Mouse (Mus musculus) layer of hippocampus, adult 9-11 months (tissue): ENCODE results near the gene Trpm2.
"Not testable (repeated sequence)": the region's sequence is repeated elsewhere in the genome, so short reads cannot be mapped to it uniquely, and the experiment has no call there.

Source experiments
- DNase-seq: peaks from one replicate; pipeline ENCODE4 v3.0.0; 2022

Gene Trpm2

DNA sequence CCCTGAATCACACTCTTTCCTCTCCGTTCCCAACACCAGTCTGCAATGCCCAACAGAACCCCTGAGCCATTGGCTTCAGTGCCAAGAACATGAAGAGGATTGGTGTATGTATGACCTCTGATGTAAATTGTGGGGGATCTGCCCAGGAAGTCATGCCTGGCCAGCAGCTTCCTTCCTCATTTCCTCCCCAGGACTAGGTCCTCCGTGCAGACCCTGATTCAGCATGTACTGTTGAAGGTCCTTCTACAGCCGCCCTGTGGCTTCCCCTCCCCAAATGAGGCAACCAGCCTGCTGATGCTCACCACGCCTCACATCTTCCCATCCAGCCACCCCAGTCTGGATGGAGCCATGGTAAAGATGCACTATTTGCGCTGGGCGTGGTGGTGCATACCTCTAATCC, at the start of gene Trpm2:
Trpm2 (minus strand) TSS at position 83 of the 400 bp plus-strand sequence.
- peak; percentile 74 for DNase-seq

DNA sequence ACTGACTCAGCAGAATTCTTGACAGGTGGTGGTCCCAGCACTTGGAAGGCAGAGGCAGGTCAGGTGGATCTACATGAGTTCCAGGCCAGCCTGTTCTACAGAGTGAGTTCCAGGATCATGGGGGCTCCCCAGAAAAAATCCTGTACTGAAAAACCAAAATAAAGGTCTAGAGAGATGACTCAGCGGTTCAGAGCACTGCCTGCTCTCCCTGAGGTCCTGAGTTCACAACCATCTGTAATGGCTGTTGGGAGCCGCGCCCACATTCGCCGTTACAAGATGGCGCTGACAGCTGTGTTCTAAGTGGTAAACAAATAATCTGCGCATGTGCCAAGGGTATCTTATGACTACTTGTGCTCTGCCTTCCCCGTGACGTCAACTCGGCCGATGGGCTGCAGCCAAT, 49.6 kb upstream of the Trpm2 start:
- DNase-seq, result not testable (repeated sequence)

DNA sequence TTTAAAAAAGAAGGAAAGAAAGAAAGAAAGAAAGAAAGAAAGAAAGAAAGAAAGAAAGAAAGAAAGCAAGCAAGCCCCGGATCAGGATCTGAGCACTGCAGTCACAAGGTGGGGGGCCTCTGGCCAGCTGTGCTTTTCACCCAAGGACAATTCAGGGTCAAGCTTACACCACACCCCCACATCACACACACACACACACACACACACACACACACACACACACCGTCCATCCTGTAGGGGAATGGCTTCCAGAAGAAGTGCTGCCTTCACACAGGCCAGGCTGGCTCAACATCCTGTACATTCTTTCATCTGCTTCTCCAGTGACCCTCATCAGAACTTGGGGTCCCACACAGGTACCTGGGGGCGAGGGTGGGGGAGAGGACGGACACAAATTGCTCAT, 48.9 kb upstream of the Trpm2 start:
- DNase-seq, result no peak

DNA sequence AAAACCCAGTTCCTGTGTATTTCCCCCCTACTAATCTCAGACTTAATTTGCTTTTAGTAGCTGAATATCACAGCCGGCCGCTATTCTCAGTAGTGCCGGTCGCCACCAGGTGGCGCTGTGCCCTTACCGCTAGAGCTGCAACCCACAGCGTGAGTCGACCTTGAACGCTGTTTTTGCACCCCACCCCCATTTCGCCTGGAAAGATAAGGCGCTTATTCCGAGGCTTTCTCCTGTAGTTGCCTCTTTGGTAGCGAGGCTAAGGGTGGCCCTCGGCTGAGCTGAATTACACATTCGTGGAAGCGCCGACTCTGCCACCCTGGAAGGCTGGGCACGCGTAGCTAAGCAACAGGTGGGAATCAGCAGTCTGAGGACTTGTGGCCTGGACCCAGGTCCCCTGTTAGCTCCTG, 48.4 kb upstream of the Trpm2 start:
- peak; percentile 56 for DNase-seq

GRCm38 (mm10) chr10:78016366-78016765, 46.0 kb upstream of the Trpm2 start:
- DNase-seq, result no peak

DNA sequence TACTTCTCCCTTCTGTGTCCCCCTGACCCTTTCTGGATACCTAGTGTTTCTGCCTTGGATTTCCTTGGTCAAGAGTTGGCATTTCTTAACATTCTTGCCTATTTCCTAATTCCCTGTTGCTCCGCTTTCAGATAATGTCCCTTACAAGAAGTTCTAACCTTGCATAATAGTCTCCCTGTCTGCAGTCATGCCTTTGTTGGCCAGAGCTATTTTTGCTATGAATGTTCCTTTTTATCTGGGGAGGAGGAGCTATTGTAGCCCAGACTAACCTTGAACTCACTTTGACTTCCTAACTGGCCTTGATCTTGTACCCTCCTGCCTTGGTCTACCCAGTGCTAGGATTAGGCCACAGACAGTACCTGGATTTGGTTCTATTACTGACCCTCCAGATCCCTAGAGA, 45.1 kb upstream of the Trpm2 start:
- DNase-seq, result no peak

DNA sequence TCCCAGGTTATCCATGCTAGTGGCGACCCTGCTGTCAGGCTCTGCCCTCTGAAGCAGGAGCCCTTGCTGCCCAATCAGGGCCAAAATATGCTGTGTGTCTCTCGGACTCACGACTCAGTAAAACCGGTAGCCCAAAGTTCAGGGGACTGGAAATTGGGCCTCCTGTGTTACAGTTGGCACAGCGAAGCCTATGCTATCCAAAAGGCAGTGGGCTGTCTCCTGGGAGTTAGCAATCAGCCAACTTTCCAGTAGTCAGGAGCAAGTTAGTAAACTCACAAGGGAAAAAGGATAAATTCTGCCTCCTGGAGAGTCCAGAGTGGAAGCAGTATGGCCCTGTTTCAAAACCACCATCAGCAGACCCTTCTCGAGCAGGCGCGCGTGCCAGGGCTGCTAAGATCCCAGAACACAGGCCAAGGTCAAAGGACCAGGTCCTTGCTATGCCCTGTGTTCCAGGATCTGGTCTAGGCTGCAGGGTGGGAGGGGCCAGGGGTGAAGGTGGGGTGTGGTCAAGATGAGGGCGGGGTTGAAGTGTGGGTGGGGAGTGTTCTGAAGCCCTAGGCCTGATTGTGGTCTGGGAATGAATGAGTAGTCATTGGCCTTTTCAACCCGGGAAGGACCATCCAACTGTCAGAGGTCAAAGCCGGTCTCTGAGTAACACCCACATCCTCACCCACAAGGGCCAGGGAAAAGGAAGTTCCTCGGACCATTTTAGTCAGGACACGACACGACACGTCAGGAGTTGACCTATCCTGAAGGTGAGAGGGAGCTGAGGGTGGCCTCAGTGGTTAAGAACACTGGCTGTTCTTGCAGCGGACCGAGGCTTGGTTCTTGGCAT, 42.5 kb upstream of the Trpm2 start:
- no peak for DNase-seq

GRCm38 (mm10) chr10:78011116-78011515, 40.8 kb upstream of the Trpm2 start:
- DNase-seq, result not testable (repeated sequence)

DNA sequence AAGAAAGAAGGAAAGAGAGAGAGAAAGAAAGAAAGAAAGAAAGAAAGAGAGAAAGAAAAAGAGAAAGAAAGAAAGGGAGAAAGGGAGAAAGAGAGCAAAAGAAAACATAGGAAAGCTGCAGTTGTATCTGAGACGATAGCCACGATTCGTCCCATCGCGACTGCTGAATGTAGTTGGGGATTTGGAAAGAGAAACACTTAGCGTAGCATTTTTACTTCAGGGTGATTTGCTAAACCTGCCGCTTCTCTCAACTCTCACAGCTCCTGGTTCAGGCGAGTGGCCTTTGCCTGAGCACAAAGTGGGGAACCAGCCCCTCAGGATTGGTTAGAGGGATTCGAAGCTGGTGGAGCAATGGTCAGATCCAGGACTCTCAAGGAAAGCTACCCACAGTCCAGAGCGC, 40.0 kb upstream of the Trpm2 start:
- DNase-seq, result no peak

DNA sequence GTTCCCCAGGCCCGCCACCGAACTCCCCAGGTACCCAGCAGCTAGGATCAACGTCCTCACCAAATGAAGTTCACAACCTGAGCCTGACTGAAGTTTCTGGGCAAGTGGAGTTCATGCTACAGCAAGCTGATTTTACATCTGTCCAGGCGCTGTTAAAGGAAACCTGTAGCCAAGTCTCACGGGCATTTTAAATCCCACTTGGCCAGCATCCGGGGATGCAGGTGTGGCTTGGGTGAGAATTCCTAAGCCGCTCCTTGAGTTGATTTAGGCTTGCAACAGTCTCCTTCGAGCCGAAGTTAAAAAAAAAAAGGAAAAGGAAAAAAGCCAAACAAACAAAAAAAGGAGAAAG, 39.6 kb upstream of the Trpm2 start, which contains the start of gene Pfkl:
Pfkl (minus strand) TSS at position 139 of the 349 bp plus-strand sequence.
- no peak for DNase-seq

GRCm38 (mm10) chr10:78009184-78009944, 39.0 kb upstream of the Trpm2 start:
- peak; percentile 95 for DNase-seq

DNA sequence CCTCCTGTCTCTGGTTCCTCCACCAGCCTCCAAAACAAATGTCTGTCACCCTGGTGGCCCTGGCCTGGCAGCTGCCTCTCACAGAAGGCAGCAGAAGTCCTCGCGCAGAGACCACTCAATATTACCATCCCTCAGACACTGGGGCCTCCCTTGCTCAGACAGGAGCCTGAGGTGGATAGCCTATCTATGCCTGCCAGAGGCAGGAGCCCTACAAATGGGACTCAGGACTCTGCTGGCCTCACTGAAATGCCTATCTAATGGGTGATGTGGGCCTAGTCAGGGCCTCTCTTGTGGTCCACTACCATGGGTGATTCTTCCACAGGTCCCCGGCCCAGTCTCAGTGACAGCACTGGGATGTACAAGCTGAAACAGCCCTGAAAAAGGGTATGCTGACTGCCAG, 37.8 kb upstream of the Trpm2 start:
- DNase-seq, result no peak

GRCm38 (mm10) chr10:78007203-78007602, 36.8 kb upstream of the Trpm2 start:
- no peak for DNase-seq

GRCm38 (mm10) chr10:78005791-78006438, 35.6 kb upstream of the Trpm2 start:
- no peak for DNase-seq

DNA sequence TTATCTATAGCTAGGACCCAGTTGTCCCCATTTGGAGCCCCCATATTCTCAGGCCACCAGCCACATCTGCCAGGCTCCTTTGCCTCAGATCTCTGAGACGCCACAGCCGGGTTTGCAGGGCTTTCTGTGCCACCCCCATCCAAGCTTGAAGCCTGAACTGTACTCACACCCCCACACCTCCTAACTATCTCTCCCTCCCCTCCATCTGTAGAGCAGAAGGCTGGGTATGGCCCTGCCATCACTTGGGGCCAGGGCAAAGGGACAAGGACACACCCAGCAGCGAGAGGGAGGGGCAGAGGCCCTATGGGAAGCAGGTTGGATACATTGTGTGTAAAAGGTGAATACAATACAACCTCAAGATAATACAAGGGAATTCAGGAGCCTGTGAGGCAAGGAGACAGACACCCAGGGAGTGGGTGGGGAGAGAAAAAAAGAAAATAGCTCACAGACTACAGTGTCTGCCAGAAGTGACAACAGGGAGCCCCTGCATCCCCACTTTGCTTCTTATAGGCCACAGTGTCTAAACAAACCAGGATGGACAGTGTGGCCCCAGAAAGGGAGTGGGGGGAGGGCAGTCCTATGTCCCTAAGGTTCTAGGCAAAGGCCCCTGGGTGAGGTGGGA, 34.2 kb upstream of the Trpm2 start:
- no peak for DNase-seq

GRCm38 (mm10) chr10:78002316-78002715, 32.0 kb upstream of the Trpm2 start:
- DNase-seq, result no peak

DNA sequence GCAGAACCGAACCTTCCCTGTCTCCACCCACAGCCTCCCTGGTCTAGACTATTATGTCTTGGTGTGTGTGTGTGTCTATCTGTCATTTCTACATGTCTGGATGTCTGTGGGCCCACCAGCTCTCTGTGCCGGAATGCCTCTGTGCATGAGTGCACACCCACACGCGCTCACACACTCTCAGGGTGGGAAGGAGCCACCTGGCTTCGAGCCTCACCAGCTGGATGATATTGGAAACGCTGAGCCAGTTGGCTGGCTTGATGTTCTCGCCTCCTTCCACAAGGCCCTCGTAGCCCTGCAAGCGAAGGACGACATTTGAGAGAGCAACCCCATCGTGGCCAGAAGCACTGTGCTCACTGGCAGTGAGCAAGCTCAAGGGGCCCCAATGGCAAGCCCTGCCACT, 31.4 kb upstream of the Trpm2 start:
- peak; percentile 96 for DNase-seq

- DNase-seq, result no peak
These were observed 29.8 kb upstream of the Trpm2 start for GRCm38 (mm10) chr10:78000200-78000599.

DNA sequence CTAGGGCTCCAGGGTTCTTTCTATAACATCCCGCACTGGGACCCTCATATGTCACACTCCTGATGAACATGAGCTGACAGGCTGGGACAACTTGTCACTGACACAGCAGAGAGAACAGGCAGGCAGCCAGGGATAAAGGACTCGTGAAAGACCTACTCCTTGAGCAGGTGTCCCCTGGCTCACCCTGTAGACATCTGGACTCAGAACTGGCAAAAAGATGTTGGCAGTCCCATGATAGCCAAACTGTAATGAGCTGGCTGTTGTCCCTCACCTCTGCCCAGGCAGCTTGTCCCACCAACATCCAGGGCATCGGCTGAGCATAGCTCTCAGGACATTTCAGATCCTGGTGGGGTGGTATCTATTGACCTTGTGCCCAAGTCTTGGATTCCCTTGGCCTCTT, 25.3 kb upstream of the Trpm2 start:
- no peak for DNase-seq

- no peak for DNase-seq
These were observed 15.4 kb upstream of the Trpm2 start for GRCm38 (mm10) chr10:77985775-77986174.

- DNase-seq, result no peak
These were observed 14.3 kb upstream of the Trpm2 start for GRCm38 (mm10) chr10:77984660-77985059.

DNA sequence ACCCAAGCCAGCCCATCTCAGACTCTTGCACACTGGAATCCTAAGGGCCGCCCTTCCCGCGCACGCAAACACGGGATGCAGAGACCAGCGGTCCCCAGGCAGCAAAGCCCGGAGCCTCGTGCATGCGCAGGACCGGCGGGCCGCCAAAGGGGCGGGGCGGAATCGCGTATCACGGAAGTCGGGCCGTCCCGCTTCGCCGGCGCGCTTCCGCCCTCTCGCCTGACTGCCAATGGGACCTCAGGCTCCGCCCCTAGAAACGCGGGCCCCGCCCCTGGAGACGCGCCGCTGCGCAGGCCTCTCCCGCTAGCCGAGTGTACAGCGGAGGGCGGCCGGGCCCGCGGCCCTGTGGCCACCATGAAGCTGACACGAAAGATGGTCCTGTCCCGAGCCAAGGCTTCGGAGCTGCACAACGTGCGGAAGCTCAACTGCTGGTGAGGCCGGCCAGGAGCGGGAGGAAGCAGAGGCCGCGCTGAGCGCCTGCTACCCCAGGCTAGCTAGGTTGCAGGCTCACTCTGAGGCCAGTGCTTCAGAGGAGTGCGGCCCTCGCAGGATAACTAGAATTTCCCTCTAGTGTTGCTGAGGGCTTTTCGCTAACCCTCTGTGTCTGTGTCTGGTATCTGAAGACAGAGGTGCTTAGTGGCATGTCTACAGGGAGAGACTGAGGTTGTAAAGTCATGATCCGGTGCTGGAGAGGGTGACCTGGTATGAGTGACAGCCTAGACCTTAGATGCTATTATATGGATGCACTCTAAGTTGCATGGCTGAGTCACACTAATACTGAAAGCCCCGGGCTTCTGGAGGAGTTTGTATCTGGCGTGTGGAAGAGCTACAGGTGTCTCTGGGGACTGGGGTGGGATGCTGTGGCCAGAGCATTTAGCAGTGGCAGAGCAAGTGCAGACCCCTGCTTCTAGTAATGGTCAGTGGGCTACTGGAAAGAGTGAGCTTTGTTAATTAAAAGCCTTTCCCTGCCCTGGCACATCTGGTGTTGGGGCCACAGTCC, 8.3 kb upstream of the Trpm2 start, which contains the start of gene 1810043G02Rik:
1810043G02Rik (plus strand) TSS at position 174 of the 1,000 bp plus-strand sequence.
- DNase-seq, result peak; percentile 99
